Mouse (Mus musculus): Measurements from ENCODE around the gene Hist3h2a.
"Not testable (repeated sequence)": the region's sequence is repeated elsewhere in the genome, so short reads cannot be mapped to it uniquely, and the experiment has no call there.

Hist3h2a gene

DNA sequence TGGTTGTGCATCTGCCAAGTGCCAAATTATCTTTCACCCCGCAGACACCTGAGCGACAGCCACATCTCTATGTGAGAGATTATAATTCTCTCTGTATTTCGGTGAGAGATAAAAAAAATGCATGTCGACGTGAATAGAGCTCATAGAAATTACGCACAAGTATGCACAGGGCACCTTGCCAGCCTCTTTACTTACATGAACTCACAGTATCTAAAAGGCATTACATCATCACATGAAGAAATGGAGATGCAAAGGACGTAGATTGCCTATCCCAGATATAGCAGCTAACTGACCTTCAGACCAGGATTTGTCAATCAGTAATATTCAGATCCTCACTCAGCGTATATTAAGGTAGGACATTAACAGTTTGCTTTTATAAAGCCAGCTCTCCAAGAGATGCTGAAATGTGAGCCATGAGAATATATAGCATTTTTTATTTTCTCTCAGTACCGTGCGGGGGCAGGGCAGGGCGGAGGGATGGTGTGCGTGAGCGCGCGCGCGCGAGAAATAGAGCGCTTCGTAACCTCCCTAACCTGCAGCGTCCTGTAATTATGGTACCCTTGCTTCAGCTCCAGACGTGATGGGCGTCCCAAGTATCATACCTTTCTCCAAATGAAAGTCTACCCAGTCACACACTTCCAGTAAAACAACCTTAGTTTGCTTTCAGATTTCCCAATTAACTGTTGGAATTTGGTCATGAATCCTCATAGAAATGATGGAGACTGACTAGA is 6.5 kb upstream of the Hist3h2a start:
- DNase-seq (ENCODE audit: low spot score in 2 of 2): peak in 1 of 2 experiments; percentile 48

DNA sequence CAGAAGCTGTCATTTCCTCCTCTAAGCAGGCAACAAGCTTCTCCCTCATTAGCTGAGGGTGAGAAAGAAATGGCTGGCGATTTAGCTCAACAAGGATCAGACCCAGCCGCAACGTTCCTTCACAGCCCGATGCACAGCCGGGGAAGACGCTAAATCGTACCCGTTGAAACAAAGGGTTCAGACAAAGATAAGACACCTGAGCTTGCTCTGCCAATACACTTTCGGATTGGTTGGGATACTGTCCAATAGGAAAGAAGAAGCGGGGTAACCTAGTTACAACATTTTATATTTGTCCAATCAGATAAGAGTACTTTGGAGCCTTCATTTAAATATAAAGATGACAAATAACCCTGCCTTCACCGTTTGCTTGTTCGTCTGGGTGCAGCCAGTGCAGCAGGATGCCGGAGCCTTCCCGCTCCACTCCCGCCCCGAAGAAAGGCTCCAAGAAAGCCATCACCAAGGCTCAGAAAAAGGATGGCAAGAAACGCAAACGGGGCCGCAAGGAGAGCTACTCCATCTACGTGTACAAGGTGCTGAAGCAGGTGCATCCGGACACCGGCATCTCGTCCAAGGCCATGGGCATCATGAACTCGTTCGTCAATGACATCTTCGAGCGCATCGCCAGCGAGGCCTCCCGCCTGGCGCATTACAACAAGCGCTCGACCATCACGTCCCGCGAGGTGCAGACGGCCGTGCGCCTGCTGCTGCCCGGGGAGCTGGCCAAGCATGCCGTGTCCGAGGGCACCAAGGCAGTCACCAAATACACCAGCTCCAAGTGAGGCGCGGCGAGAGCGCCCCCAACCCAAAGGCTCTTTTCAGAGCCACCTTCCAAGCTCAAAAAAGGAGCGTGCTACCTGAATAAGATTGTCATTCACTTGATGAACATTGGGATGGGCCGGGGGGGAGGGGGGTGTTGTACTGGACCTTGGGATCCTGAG is 5.7 kb upstream of the Hist3h2a start, which contains the start of gene Hist3h2ba:
Hist3h2ba (plus strand) TSS at position 379 of the 938 bp plus-strand sequence.
- DNase-seq (ENCODE audit: low spot score in 2 of 2): peak in 1 of 2 experiments; percentile 69

DNA sequence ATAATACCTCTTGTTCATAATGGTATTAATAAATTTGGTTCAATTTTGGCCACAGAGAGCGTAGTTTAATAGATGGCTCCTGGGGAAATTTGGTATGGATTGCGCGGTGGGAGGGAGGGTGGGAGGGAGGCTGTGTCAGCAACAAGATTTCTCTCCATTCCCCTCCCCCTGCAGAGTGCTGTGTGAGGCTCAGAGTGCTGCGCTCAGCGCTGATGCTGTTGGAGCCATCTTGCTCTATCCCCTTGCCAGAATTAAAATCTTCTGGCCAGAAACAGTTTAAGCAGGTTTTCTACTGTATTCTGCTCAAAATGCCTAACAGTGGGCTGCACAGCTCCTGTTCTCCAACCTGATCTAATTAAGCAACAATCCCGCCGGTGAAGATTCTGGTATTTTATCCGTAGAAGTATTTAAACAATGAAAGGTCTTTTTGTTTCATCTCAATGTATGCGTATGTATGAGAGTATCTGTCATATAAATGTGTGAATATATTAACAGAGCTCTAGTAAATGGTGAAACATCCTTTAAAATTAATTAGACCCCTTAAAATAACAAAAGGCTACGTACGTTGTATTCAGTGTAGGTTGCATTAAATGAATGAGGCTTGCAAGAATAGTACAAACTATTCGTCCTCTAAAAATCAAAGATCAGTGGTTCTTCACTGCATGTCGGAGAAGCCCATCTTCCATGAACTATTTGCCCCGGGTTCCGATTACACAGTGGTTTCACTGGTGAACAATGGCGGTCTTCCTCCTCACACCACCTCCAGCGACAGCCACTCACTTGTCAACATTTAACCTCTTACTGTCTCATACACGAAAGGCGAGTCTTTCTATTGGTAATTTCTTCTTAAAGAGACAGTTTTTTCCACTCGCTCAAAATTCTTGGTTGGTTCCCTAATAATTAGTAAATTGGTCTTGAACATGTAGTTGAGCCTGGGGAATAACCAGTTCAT is 4.7 kb upstream of the Hist3h2a start:
- DNase-seq (ENCODE audit: low spot score in 2 of 2): no peak

DNA sequence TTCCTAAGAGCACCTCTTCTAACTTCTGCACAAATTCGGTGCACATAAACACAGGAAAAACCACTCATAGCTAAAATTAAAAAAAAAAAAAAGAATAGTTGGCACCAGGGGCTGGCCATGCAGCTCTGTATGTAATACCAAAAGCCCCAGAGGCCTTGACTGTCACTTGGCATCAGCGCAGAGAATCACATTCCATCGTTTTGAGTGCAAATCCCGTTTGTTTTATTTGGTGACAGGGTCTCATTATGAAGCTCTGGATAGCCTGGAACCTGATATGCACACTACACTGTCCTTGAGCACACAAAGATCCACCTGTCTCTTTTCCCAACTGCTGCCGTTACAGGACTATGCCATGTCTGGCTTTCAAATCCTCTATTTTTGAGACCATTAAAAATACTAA is 3.3 kb upstream of the Hist3h2a start:
- no peak for DNase-seq (ENCODE audit: low spot score in 2 of 2)

DNA sequence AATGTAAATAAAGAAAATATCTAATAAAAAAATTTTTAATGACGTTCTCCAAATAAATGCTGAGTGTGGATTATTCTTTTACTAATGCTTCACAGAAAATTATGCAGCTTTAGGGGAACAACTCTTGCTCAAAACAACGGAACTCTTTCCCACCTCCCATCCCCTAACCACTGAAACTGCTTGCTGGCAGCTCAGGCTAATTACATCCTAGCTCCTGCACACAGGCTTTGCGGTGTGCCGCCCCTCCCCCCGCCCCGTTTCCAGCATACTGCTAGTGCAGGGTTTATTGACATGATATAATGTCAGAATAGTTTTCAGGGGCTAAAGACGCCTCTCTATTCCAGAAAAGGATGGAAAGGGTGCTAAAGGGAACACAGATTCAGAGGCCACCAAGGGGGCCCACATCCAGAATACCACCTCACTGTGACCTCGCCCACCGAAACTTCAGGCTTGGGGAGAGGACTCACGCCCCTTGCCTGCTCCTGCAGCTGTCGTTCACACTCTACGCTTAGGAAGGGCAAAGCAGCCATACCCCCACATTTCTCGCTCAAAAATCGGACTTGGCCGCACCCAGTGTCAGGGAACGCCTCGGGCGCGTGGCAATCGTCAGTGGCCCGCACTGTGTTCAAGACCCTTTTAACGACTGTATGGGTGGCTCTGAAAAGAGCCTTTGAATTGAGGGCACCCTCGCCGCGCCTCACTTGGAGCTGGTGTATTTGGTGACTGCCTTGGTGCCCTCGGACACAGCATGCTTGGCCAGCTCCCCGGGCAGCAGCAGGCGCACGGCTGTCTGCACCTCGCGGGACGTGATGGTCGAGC is 925 bp upstream of the Hist3h2a start:
- no peak for DNase-seq (ENCODE audit: low spot score in 2 of 2)

DNA sequence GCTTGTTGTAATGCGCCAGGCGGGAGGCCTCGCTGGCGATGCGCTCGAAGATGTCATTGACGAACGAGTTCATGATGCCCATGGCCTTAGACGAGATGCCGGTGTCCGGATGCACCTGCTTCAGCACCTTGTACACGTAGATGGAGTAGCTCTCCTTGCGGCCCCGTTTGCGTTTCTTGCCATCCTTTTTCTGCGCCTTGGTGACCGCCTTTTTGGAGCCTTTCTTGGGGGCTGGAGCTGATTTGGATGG is 390 bp upstream of the Hist3h2a start:
- not testable (repeated sequence) for DNase-seq (ENCODE audit: low spot score in 2 of 2)

DNA sequence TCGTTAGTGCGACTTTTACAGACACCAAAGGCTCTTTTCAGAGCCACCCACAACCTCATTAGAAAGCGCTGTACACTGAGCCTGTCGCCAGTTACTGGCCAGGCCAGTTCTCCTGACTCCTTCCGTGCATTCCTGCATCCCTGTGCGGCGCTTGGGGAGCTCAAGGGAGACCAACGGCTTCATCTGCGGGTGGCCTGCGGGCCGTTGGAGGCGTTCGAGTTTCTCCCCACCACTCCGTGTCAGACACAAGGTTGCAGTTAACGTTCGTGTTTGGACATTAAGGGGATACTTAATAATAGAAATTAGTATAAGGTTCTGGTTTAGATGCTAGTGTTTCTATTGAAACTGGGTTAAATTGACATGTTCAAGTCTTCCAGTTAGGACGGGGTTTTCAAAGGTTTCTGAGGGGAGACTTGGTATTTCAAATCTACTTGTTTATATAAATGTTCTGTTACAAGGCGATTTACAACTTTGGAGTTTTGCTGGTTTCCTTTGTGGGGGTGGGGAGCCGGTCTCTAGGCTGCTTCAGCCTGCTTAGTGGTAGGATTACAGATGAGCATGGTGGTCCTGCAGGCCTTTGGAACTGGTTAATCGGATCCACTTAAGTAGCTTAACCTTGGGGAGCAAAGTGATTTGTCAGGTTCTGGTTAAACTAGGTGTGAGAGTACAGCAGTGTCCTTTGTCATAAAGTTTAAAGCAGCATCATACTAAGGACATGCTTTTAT is 820 bp downstream of the Hist3h2a start:
- DNase-seq (ENCODE audit: low spot score in 2 of 2): no peak

DNA sequence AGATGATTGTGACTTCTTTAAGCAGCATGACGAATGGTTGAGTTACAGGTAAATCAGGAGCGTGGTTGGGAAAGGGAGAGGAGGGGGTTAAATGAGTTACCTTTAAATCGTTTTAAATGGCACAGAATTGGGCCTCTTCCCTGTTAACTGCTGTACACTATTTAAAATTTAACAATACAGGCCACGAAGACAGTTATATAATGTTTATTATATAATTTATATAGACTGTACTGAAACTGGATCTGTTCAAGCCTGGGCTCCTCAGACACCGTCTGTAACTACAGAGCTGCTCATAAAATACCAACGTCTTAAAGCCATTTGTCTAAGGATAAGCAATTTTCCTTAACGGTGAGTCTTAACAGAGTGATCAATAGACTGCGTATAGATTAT is 1.4 kb downstream of the Hist3h2a start:
- DNase-seq (ENCODE audit: low spot score in 2 of 2): no peak

DNA sequence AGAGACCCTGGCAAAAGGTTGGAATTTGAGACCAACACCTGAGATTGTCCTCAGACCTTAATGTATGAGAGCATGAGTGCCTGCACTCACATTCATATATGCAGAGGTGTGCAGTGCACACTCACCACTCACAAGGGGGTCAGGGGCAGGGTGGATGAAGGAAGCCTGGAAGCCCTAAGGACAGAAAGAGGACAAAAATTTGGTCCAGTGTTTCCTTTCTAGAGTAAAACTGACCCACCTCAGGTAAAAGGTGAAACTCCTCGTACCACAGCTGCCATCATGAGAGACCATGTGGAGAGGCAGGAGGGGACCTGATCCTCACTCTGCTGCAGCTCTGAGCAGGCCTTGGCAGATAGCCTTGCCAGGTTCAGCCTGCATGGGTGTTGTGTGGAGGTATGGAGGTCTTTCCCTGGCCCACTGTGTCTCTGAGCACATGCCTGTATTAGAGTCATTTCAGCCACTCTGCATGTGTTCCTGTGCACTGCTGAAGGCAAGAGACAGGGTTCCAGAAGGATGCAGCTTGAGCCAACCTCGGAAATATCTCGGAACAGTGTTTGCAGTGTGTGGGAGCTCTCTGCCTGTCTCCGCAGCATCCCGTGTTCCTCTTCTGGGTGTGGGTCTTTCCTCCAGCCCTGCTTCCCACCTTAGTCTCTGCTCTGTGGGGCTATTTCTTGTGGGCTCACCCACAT is 2.9 kb downstream of the Hist3h2a start:
- no peak for DNase-seq (ENCODE audit: low spot score in 2 of 2)

DNA sequence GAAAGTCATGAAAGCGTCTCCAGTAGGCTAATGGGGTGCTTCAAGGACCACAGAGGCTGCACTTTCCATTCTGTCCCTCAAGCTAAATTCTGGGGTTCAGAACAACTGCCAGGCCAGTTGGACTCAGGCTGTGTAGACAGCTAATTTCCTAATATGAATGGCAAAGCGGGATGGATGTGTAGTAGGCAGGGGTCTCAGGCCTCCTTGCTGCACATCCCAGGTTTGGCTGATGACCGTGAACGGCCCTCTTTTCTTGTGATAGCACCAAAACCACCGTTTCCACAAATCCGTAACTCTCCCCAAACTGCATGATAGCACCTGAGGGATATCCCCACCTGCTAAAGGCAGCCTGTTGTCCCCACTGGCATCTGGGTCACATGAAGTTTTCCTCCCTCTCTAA is 4.1 kb downstream of the Hist3h2a start:
- DNase-seq (ENCODE audit: low spot score in 2 of 2): no peak

DNA sequence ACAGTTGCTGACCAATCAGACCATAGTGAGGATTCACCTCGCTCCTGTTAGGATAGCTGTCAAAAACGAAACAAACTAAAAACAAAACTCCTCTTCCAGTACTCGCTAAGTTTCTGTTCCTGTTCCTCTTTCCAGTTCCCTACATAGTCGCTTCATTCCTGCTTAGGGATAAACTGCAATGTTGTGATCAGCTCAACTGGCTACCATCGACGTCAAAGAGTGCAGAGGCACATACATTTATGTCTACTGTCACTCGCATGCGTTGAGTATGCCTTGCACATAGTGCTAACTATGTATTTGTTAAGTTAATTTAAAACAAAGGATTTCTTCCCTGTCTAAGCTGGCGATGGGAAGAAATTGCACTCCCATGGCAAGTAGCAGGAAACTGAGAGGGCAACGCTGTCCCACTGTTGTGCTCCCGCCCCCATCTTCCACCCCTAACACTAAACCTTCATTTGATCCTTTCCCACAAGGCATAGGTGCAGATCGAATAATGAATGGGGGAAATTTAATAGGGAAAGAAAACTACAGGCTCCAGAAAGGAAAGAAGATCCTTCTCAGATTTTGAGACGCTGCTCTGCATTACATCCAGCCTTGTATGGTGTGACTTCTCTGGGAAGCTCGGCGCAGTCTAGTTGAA is 4.8 kb downstream of the Hist3h2a start:
- DNase-seq (ENCODE audit: low spot score in 2 of 2): no peak

DNA sequence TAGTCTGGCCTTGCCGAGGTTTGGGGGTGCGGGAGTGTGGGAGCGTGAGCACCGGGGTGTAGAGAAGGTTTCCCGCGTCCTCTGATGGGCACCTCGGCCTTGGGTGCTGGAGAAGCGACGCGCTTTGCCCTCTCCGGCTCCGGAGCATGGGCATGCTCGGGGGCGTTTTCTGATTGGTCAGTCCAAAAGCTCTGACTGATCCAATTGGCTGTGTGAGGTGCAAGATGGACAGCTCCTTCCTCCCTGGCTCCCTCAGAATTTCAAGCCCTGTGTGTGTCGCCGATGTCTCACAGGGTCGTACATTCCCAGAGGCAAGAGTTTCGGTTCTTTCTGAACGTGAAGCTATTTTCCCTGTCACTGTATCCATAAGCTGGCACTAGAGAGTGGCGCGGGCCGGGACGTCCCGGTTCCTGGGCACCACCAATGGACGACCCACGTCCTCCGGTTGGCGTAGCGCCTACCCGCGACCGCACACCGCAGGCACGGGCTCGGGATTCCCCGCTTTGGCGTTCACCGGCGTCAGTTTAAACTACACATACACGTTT is 5.5 kb downstream of the Hist3h2a start:
- DNase-seq (ENCODE audit: low spot score in 2 of 2): peak; percentile 56 to 58

DNA sequence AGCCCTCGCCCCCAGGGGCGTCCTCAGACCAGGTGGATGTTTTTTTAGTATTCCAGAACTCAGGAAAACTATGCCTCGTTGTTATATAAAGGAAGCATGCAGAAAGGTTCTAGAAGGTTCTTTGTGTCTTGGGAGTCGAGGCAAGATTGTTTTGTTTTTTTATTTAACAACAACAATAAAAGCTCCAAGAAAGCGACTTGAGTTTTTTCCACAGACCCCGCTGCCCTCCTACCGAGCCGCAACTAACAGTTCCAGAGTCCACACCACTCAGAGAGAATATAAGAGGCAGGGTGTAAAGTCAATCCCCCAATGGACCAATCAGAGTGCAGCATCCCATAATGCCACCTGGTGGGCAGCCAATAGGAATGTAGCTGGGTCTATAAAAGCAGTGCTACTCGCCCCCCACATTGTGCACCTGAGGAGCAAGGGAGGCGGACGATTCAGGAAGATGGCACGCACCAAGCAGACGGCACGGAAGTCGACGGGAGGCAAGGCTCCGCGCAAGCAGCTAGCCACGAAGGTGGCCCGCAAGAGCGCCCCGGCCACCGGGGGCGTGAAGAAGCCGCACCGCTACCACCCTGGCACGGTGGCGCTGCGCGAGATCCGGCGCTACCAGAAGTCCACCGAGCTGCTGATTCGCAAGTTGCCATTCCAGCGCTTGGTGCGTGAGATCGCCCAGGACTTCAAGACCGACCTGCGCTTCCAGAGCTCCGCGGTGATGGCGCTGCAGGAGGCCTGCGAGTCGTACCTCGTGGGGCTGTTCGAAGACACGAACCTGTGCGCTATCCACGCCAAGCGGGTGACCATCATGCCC is 7.1 kb downstream of the Hist3h2a start:
- DNase-seq (ENCODE audit: low spot score in 2 of 2): no peak

DNA sequence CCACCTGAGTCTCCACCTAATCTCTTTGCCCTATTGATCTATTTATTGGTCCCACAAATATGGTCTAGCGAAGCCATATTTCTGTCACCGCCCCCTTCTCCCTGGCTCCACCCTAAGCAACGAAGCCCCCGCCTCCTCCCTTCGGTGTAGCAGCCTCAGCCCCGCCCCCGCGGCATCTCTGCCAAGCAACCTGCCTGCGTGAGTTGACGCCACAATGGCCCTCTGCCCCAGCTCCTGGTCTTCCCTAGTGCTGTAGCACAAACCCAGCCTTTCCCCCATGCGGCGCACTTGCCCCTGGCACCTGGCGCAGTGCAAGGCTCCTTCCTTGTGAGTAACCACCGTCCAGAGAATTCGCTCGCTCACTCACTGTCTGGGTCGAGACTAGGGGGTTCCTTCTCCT is 9.1 kb downstream of the Hist3h2a start:
- DNase-seq (ENCODE audit: low spot score in 2 of 2): no peak

DNA sequence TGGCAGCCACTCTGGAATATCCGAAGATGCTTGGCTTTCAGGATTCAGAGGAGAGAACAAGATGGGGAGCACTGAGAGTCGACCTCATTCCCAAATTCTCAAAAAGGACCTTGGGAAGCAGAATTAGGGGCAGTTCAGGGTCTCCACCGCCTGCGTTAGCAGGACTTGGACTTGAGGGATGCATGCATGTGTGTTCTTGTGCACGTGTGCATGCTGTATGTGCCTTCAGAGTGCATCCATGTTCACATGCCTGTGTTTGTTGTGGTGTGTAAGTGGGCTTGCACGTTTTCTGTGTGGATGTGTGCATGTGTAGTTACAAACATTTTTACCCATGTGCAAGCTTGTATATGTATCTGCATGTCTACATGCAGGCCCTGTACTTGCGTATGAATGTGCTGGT is 9.7 kb downstream of the Hist3h2a start:
- DNase-seq (ENCODE audit: low spot score in 2 of 2): no peak

DNA sequence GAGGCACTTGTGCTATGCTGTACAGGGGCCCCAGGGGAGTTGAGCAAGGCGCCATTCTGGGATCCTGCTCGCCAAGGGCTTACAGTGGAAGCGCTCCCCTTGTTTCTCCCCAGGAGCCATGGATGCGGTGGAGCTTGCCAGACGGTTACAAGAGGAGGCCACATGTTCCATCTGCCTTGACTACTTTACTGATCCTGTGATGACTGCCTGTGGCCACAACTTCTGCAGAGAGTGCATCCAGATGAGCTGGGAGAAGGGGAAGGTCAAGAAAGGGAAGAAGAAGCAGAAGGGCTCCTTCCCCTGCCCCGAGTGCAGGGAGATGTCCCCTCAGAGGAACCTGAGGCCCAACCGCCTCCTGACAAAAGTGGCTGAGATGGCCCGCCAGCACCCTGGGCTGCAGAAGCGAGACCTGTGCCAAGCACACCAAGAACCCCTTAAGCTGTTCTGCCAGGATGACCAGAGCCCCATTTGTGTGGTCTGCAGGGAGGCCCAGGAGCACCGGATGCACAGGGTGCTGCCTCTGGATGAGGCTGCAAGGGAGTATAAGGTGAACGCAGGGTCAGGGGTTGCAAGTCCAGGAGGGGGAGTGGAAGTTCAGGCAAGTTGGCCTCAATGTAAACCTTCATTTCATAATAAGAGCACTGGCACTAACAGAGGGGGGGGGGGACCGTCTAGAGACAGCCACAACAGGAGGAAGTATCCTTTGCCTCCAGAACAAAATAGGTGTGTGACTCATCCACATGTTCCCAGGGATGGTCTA is 10.7 kb downstream of the Hist3h2a start:
- no peak for DNase-seq (ENCODE audit: low spot score in 2 of 2)

DNA sequence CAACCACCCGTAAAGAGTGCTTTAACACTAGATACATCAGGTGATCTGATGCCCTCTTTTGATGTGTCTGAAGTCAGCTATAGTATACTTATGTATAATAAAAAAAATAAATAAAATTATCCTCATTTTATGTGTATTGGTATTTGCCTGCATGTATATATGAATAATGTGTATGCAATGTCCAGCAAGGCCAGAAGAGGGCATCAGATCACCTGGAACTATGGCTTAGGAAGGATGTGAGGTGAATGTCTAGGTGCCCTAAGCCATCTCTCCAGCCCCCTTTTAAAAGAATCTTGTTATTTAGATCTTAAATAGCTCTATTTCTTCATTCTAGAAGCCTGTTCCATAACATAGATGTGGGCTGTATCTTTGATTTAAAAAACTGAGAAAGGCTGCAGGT is 12.9 kb downstream of the Hist3h2a start:
- no peak for DNase-seq (ENCODE audit: low spot score in 2 of 2)

DNA sequence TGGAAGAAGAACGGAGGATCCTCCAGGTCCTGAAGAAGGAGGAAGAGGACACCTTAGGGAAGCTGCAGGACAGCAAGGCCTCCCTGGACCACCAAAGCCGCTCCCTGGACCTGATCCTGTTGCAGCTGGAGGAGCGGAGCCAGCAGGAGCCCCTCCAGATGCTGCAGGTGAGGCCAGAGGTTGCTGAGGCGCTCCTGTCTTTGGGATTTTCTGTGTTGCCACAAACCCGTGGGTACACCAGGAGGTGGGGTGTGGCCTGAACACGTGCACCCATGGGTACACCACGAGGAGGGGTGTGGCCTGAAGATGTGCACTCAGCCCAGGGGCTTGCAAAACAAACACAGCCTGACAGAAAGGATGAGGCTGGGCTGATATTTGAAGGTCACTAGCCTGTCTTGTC is 14.1 kb downstream of the Hist3h2a start:
- no peak for DNase-seq (ENCODE audit: low spot score in 2 of 2)
